Mouse (Mus musculus): ENCODE measurements around the gene Rom1.
"Not testable (repeated sequence)": the region's sequence is repeated elsewhere in the genome, so short reads cannot be mapped to it uniquely, and the experiment has no call there.

The Rom1 gene

GRCm38 (mm10) chr19:8929224-8930088 is at the start of gene Rom1, which contains the start of gene Eml3:
TSS of gene Rom1 (minus strand) at chr19:8929356.
TSS of gene Eml3 (plus strand) at chr19:8929552.
- peak; percentile 88 for DNase-seq (ENCODE audit: low read depth, low spot score)

DNA sequence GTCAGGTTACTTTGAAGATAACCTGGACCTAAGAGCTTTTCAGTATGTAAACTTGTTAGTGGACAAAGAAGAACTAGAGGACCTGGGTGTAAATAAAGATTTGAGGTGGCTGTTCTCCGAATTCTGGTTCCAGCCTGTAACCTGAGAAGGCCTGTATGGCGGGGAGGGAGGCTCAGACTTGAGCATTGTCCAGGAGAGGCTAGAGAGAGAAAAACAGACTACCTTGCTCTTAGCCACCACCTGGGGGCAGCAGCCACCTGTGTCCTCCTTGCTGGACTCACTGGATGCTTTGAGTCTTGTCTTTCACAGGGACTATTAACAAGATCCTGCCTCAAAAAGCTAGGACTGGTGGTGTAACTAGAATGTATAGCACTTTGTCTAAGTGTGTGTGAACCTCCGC is 47.4 kb upstream of the Rom1 start:
- peak; percentile 88 for DNase-seq (ENCODE audit: low read depth, low spot score)

- DNase-seq (ENCODE audit: low read depth, low spot score): no peak
These were observed 46.3 kb upstream of the Rom1 start for GRCm38 (mm10) chr19:8975491-8975890.

GRCm38 (mm10) chr19:8974638-8975037 is 45.5 kb upstream of the Rom1 start:
- DNase-seq (ENCODE audit: low read depth, low spot score): no peak

GRCm38 (mm10) chr19:8972491-8972890 is 43.3 kb upstream of the Rom1 start:
- DNase-seq (ENCODE audit: low read depth, low spot score): not testable (repeated sequence)

DNA sequence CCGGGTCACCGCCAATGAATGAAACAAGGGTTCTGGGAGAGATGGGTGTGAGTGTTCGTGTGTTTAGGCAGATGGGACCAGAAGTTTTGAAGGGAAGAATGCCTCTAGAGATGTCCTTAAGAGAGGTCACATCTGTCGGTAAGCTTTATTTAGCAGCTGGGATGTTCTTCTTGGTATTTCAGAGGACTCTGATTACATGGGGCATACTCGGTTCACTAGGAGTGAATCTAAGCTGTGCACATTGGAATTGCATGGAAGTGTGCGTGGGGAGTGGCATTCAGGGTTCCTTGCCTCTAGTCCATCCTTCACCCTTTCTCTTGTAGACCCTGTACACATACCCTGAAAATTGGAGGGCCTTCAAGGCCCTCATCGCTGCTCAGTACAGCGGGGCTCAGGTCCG is 38.7 kb upstream of the Rom1 start:
- DNase-seq (ENCODE audit: low read depth, low spot score): peak; percentile 54

DNA sequence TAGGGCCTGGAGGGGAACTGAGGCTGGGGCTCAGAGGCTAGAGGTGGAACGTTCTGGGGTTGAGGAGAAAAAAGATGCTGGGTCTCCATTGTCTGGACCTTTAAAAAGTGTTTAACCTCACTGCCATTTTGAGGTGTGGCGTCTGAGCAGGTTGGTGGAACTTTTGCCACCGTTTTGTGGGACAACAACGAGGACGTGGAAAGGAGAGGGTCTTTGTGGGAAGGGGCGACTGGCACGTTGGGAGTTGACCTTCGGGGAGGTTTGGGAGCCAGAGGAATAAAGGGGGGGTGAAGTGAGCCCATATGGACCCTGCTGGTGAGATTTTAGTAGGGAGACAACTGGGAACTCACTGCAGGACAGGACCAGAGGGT is 38.2 kb upstream of the Rom1 start:
- no peak for DNase-seq (ENCODE audit: low read depth, low spot score)

- DNase-seq (ENCODE audit: low read depth, low spot score): peak; percentile 99
These were observed 37.6 kb upstream of the Rom1 start, which contains the start of gene Eef1g for GRCm38 (mm10) chr19:8966590-8967372. TSS of gene Eef1g (plus strand) at chr19:8967041.

DNA sequence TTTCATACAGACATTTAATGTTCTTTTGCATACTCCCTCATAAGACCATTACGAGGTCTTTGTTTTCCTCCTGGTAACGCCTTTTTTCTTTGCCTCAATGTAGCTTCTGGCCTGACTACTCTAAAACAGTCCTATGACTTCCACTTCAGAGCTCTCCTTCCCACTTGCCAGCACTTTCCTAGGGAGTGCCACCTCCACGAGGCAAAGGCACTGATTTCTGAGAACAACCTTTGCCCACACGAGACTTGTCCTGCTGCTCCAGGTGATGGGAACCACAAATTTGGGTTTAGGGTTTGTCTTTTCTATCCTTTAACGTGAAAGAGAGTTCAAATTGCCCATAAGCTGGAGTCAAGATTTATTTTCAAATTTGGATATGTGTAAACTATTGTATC is 37.0 kb upstream of the Rom1 start:
- no peak for DNase-seq (ENCODE audit: low read depth, low spot score)

- no peak for DNase-seq (ENCODE audit: low read depth, low spot score)
These were observed 36.6 kb upstream of the Rom1 start for GRCm38 (mm10) chr19:8965771-8966170.

DNA sequence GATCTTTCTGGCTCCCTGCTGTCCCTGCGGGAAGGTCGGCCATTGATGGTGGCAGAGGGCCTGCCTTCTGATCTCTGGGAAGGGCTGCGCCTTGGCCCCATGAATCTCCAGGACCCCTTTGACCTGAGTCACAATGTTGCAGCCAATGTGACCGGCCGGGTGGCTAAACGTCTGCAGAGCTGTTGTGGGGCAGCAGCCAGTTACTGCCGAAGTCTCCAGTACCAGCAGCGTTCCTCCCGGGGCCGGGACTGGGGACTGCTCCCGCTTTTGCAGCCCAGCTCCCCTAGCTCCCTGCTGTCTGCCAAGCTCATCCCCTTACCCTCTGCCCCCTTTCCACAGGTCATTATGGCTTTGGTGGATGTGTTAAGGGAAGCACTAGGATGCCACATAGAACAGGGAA is 35.9 kb upstream of the Rom1 start:
- no peak for DNase-seq (ENCODE audit: low read depth, low spot score)

DNA sequence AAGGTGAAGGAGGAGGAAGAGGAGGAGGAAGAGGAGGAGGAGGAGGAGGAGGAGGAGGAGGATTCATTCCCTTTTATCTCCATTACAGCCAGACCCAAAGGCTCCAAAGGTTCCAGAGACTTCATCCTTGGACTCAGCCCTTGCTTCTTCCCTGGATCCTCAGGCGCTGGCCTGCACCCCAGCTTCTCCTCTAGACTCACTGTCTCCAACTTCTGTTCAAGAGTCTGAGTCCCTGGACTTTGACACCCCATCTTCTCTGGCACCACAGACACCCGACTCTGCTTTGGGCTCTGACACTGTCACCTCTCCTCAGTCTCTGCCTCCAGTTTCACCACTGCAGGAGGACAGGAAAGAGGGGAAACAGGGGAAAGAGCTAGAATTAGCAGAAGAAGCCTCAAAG is 33.1 kb upstream of the Rom1 start:
- DNase-seq (ENCODE audit: low read depth, low spot score): no peak

DNA sequence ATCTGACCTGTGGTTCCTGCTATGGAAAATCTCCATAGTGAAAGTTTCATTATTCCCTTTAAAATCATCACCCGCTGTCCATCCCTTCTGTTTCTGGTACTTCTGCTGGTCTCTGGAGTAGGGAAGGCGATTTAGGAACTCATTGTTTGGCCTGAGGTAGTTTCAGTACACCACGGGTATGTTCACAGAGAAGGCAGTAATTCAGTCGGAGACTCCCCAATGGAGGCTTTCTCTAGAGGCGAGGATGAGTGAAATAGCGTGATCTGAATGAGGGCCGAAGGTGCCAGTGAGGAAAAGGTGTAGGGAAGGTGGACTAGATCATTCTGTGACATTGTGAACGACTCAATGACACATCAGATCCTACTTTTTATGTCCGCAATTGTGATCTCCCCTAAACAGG is 25.0 kb upstream of the Rom1 start:
- DNase-seq (ENCODE audit: low read depth, low spot score): no peak

- peak; percentile 92 for DNase-seq (ENCODE audit: low read depth, low spot score)
These were observed 24.2 kb upstream of the Rom1 start, which contains the start of gene Tut1 for GRCm38 (mm10) chr19:8953135-8954039. TSS of gene Tut1 (plus strand) at chr19:8953847.

DNA sequence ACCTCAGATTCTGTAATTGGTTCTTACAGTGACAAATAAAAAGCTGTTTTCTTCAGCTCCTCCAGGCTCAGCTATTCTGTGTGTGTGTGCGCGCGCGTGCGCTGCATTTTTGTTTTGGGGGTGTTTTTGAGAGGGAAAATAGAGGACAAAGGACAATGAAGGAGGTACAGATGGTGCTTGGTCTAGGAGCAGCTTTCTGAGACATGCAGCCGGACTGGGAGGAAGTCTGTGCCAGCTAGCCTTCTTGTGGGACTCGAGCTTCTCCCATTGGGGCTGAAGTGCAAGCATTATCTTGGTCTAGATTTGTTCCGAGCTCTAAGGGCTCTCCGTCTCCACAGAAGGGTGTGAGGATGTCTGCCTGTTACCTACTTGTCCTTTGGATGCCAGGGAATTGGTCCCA is 23.1 kb upstream of the Rom1 start:
- no peak for DNase-seq (ENCODE audit: low read depth, low spot score)

- no peak for DNase-seq (ENCODE audit: low read depth, low spot score)
These were observed 21.0 kb upstream of the Rom1 start for GRCm38 (mm10) chr19:8950190-8950589.

DNA sequence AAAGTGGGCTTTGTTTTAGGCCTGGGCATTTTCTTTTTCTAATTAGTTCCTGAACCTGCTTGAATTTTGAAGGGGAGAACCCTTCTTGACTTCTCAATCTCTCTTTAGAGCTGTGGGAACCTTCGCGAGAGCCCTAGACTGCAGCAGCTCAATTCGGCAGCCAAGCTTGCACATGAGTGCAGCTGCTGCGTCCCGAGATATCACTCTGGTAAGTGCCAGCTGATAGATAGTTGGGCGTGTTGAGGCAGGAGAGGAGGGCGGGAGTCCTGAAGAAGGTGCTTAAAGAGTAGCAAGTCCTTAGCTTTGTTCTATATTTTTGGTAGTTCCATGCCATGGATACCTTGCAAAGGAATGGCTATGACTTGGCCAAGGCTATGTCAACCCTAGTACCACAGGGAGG is 17.8 kb upstream of the Rom1 start:
- no peak for DNase-seq (ENCODE audit: low read depth, low spot score)

GRCm38 (mm10) chr19:8945251-8945650 is 16.1 kb upstream of the Rom1 start:
- DNase-seq (ENCODE audit: low read depth, low spot score): no peak

DNA sequence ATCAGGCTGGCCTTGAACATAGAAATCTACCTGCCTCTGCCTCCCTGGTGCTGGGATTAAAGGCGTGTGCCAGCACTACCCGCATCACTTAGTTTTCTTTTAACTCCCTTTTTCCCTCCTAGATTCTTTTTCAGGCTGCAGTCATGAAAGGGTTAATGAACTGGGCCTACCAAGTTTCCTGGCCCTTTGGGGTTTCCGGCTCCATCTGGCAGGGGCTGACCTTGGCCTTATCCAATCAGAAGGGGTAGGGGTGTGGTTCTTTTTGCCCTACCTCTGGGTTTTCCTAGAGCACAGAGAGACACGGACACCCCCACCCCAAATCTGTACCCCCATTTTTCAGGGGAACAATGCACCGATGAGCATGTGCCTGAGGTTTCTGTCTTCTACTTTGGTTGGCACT is 15.6 kb upstream of the Rom1 start:
- DNase-seq (ENCODE audit: low read depth, low spot score): no peak

DNA sequence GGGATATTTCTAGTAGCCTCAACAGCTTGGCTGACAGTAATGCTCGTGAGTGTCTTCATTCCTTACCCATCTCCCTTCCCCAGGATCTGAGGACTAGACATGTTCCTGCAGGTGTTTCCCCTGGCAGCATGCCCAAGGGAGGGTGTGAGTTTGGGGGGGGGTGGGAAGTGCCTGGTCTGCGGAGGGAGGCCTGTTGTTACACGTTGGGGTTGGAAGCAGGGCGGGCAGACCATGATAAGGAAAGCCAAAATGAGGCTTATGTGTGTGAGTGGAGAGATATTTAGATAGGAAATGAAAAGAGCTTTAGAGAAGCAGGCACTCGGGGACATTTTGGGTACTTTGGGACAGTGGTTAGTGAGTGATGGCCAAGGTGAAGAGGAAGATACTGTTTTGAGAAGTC is 14.9 kb upstream of the Rom1 start:
- no peak for DNase-seq (ENCODE audit: low read depth, low spot score)

GRCm38 (mm10) chr19:8943047-8943446 is 13.9 kb upstream of the Rom1 start:
- no peak for DNase-seq (ENCODE audit: low read depth, low spot score)

All from skeletal muscle tissue, adult 2 months (tissue).